Mouse (Mus musculus): ENCODE results near the gene Hid1.

DNA sequence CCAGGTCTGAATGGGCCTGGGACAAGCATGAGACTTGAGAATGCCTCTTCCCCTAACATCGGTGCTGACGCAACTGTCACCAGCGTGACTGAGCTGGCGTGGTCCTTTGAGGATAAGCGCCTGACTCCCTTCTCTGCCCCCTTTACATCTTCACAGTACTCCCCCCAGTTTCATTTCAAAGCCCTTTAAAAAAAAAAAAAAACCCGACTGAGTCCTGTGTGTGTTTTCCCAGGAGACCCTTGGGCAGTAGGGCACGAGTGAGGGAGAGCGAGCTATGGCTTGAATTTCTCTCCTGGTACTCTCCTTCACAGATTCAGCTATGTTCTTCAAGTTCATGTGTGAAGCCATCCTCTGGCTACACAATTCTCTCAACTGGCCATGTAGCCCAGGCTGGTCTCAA is 69.4 kb downstream of the Hid1 start:
- TF ChIP-seq TAL1 (IDR thresholded peaks at IDR 0.05; ENCODE audit: low read length) (no peak), GATA1 (IDR thresholded peaks at IDR 0.05; ENCODE audit: low read length) (no peak)

Data from erythroblast, embryonic 14.5 days (primary cell).